ENCODE assay signal across 24 mouse cellular contexts in genomic region chr8:69907106-69907505, GRCm38 (mm10). TPM values are rescaled to one million over a fixed set of nuclear protein-coding genes. Genes with fewer than 3 reads are reported as not detected.
A peak's percentile ranks its signal among the peaks of the same experiment; 100 is the strongest.
DNase-seq lines count a peak whose midpoint lies in the region; TF ChIP-seq lines count a peak whose summit lies in the region.
"Had no signal": no experiment of that assay in that cellular context is flagged by ENCODE, and none has a peak within 500 bp of the region (broad histone marks: within the 10 kb centered on the region; RNA-seq: fewer than 3 reads in every experiment).

No protein-coding gene starts in this region.

- H3K27me3 ChIP-seq in MEL (ENCODE audit: control insufficient read depth in 1 of 2, insufficient read depth in 2 of 2, low read length in 2 of 2) = no peaks in the 10 kb centered on the region
- H3K27me3 ChIP-seq: CH12.LX; embryonic facial prominence, embryonic 12.5 days; forebrain, embryonic 12.5 days; Patski had no signal

- TF ChIP-seq POLR2A in MEL (IDR thresholded peaks at IDR 0.05; ENCODE audit: control insufficient read depth in 1 of 2, insufficient read depth in 1 of 2, low read depth in 1 of 2, low read length in 2 of 2, poor library complexity in 1 of 2) = no peak
- no peak for TF ChIP-seq POLR2A in embryonic fibroblast, embryonic 13.5 days (IDR thresholded peaks at IDR 0.05; ENCODE audit: low read depth, low read length)

- H3K9me3 ChIP-seq in MEL (replicated peaks; ENCODE audit: insufficient read depth, low read length) = no peaks in the 10 kb centered on the region
- H3K9me3 ChIP-seq: embryonic facial prominence, embryonic 10.5 days; embryonic facial prominence, embryonic 12.5 days; forebrain, embryonic 10.5 days; forebrain, embryonic 12.5 days had no signal

- no peak for TF ChIP-seq CTCF in MEL (IDR thresholded peaks at IDR 0.05 in 2 of 3, conservative IDR thresholded peaks at IDR 0.05 in 1 of 3; ENCODE audit: control insufficient read depth in 1 of 3, insufficient read depth in 1 of 3, low read depth in 2 of 3, low read length in 3 of 3, poor library complexity in 1 of 3, severe bottlenecking in 1 of 3)
- TF ChIP-seq CTCF in embryonic fibroblast, embryonic 13.5 days (IDR thresholded peaks at IDR 0.05; ENCODE audit: borderline replicate concordance, insufficient read depth, low read length) = no peak

- no peak overlapping the region for H3K27ac ChIP-seq in MEL (ENCODE audit: control insufficient read depth, low read depth, low read length)
- peak overlapping the region; percentile 48 for H3K27ac ChIP-seq in embryonic fibroblast, embryonic 13.5 days (ENCODE audit: insufficient read depth, low read length)
- H3K27ac ChIP-seq: embryonic facial prominence, embryonic 10.5 days; embryonic facial prominence, embryonic 12.5 days; forebrain, embryonic 10.5 days; forebrain, embryonic 12.5 days had no signal

- H3K4me3 ChIP-seq in MEL (ENCODE audit: control insufficient read depth in 1 of 2, insufficient read depth in 1 of 2, low read depth in 2 of 2, low read length in 2 of 2) = no peak overlapping the region
- H3K4me3 ChIP-seq in embryonic fibroblast, embryonic 13.5 days (ENCODE audit: insufficient read depth, low read length) = no peak overlapping the region
- H3K4me3 ChIP-seq: embryonic facial prominence, embryonic 10.5 days; embryonic facial prominence, embryonic 12.5 days; erythroblast, embryonic 14.5 days; forebrain, embryonic 10.5 days; forebrain, embryonic 12.5 days had no signal

- TF ChIP-seq RAD21 in MEL (IDR thresholded peaks at IDR 0.05; ENCODE audit: low read depth, low read length) = no peak

- H3K79me2 ChIP-seq in MEL (ENCODE audit: control insufficient read depth, insufficient read depth, low read length, poor library complexity) = peaks cover 8% of the 10 kb centered on the region

- no peak for TF ChIP-seq EP300 in MEL (IDR thresholded peaks at IDR 0.05; ENCODE audit: low read depth in 1 of 2, low read length in 2 of 2)

- peak; percentile 7 for DNase-seq in cerebellum, adult 11-12 months
- no peak for DNase-seq in cerebellum, adult 9-10 months
- DNase-seq in 3T3-L1 (ENCODE audit: low read depth, low spot score) = peak; percentile 70
- DNase-seq in MEL (ENCODE audit: low read depth, low spot score) = peak; percentile 35
- no peak for DNase-seq in gastrocnemius, postnatal 10 days
- DNase-seq in spleen, postnatal 14 days (ENCODE audit: low spot score in 2 of 2) = no peak
- DNase-seq: adrenal gland, adult 8-10 months; adrenal gland, postnatal 14 days; adrenal gland, postnatal 36 days; B cell, adult 2 months; cerebellum, adult 18-20 months; cerebellum, adult 8-10 months; cerebellum, postnatal 10 days; cerebellum, postnatal 25 days had no signal

- H3K36me3 ChIP-seq in MEL (ENCODE audit: control insufficient read depth in 1 of 2, insufficient read depth in 2 of 2, low read length in 2 of 2) = peaks cover 0 to 7% of the 10 kb centered on the region in 2 experiments; a peak in 3 of 4 replicates

- H3K4me1 ChIP-seq in MEL (ENCODE audit: control insufficient read depth in 1 of 2, insufficient read depth in 2 of 2, low read length in 2 of 2) = peaks cover 0 to 15% of the 10 kb centered on the region in 2 experiments; a peak in 2 of 4 replicates
- H3K4me1 ChIP-seq in embryonic fibroblast, embryonic 13.5 days (ENCODE audit: control insufficient read depth, insufficient read depth, low read length) = peaks cover 19% of the 10 kb centered on the region

- no peak overlapping the region for H3K9ac ChIP-seq in MEL (ENCODE audit: control insufficient read depth, low read depth, low read length, poor library complexity, severe bottlenecking)
- H3K9ac ChIP-seq: embryonic facial prominence, embryonic 12.5 days; forebrain, embryonic 12.5 days had no signal

TF ChIP-seq in MEL, 35 proteins besides CTCF, POLR2A, EP300 and RAD21:
- no peak for TF ChIP-seq JUND (IDR thresholded peaks at IDR 0.05; ENCODE audit: low read depth, low read length)
- TF ChIP-seq TBP (IDR thresholded peaks at IDR 0.05; ENCODE audit: low read depth, low read length) = no peak

RNA-seq across cellular contexts. Expression of gene Yjefn3, which starts 4.6 kb away (rescaled TPM):
- total RNA-seq in MEL (2012; rRNA removed) = 1.2 and 8.2 TPM in 2 replicates
- polyA plus RNA-seq in MEL (2012; ENCODE audit: insufficient read depth in 1 of 2, insufficient read length in 2 of 2, low read depth in 1 of 2, low replicate concordance in 2 of 2, missing spikeins in 1 of 2) = 1 to 10 TPM in 1 of 2 experiments, not detected in 1; 5.3 TPM
- polyA plus RNA-seq in embryonic fibroblast, embryonic 13.5 days (2011; ENCODE audit: insufficient read length, low read depth, missing spikeins) = not detected in 2 replicates
- total RNA-seq in gastrocnemius, postnatal 10 days (2021) = 1 to 10 TPM; 9.0 to 9.5 TPM

RNA-seq across cellular contexts. Expression of gene Ndufa13, which starts 4.7 kb away (rescaled TPM):
- total RNA-seq in MEL (2012; rRNA removed) = 114 and 122 TPM in 2 replicates
- 10 to 100 TPM in 1 of 2 experiments, not detected in 1; 97.7 TPM for polyA plus RNA-seq in MEL (2012; ENCODE audit: insufficient read depth in 1 of 2, insufficient read length in 2 of 2, low read depth in 1 of 2, low replicate concordance in 2 of 2, missing spikeins in 1 of 2)
- 62.9 and 77.5 TPM in 2 replicates for polyA plus RNA-seq in embryonic fibroblast, embryonic 13.5 days (2011; ENCODE audit: insufficient read length, low read depth, missing spikeins)
- total RNA-seq in gastrocnemius, postnatal 10 days (2021) = 100 to 1,000 TPM; 236 to 268 TPM

RNA-seq across cellular contexts. Expression of gene Tssk6, which starts 5.1 kb away (rescaled TPM):
- total RNA-seq in MEL (2012; rRNA removed) = 2.1 and 3.4 TPM in 2 replicates
- 1 to 10 TPM in 1 of 2 experiments, not detected in 1; 3.8 TPM for polyA plus RNA-seq in MEL (2012; ENCODE audit: insufficient read depth in 1 of 2, insufficient read length in 2 of 2, low read depth in 1 of 2, low replicate concordance in 2 of 2, missing spikeins in 1 of 2)
- 0.39 and 0.50 TPM in 2 replicates for polyA plus RNA-seq in embryonic fibroblast, embryonic 13.5 days (2011; ENCODE audit: insufficient read length, low read depth, missing spikeins)
- under 1 TPM in 1 of 2 experiments, not detected in 1; 0.38 TPM for total RNA-seq in gastrocnemius, postnatal 10 days (2021)
- polyA plus RNA-seq: activated CD4-positive, CD25-positive, alpha-beta regulatory T cell, adult 4 months had no signal

RNA-seq across cellular contexts. Expression of gene Cilp2, which starts 19.6 kb away (rescaled TPM):
- 0.04 TPM in 1 of 2 replicates, not detected in the other for total RNA-seq in MEL (2012; rRNA removed)
- polyA plus RNA-seq in MEL (2012; ENCODE audit: insufficient read depth in 1 of 2, insufficient read length in 2 of 2, low read depth in 1 of 2, low replicate concordance in 2 of 2, missing spikeins in 1 of 2) = under 1 TPM in 1 of 2 experiments, not detected in 1; 0.03 TPM
- polyA plus RNA-seq in embryonic fibroblast, embryonic 13.5 days (2011; ENCODE audit: insufficient read length, low read depth, missing spikeins) = not detected in 2 replicates
- total RNA-seq in gastrocnemius, postnatal 10 days (2021) = 10 to 100 TPM; 25.3 to 28.4 TPM
- polyA plus RNA-seq: activated CD4-positive, CD25-positive, alpha-beta regulatory T cell, adult 4 months; CD4-positive, CD25-positive, alpha-beta regulatory T cell, adult 4 months; erythroblast, embryonic 14.5 days had no signal

Comparison
In these comparisons a context has a peak if more than half of its experiments do, and no peak if none do; other contexts are left out.
1. DNase-seq: peak in cerebellum, adult 11-12 months (single experiment), 3T3-L1 (single experiment) and MEL (single experiment); none in cerebellum, adult 9-10 months (single experiment), gastrocnemius, postnatal 10 days (single experiment) and spleen, postnatal 14 days (0 of 2).